ENCODE assay signal across 35 mouse cellular contexts in genomic region chr4:137502183-137502582, GRCm38 (mm10). TPM values are rescaled to one million over a fixed set of nuclear protein-coding genes. Genes with fewer than 3 reads are reported as not detected.
DNase-seq lines count a peak whose midpoint lies in the region; ATAC-seq and TF ChIP-seq lines count a peak whose summit lies in the region.
"Had no signal": no experiment of that assay in that cellular context is flagged by ENCODE, and none has a peak within 500 bp of the region (broad histone marks: within the 10 kb centered on the region; RNA-seq: fewer than 3 reads in every experiment).

No protein-coding gene starts in this region.

- TF ChIP-seq POLR2A in heart, adult 2 months (IDR thresholded peaks at IDR 0.05; ENCODE audit: insufficient read depth, low read depth, low read length), result no peak

- H3K4me1 ChIP-seq in heart, adult 2 months (ENCODE audit: control insufficient read depth, insufficient read depth, low read length), result peaks cover 52% of the 10 kb centered on the region
- peaks cover 59% of the 10 kb centered on the region for H3K4me1 ChIP-seq in heart, postnatal 0 days (ENCODE audit: control insufficient read depth, insufficient read depth)
- H3K4me1 ChIP-seq in limb, embryonic 15.5 days, result peaks cover 61% of the 10 kb centered on the region
- H3K4me1 ChIP-seq in intestine, embryonic 16.5 days (ENCODE audit: control insufficient read depth, insufficient read depth, low read length), result peaks cover 39% of the 10 kb centered on the region
- H3K4me1 ChIP-seq: midbrain, embryonic 15.5 days had no signal

- no peak for TF ChIP-seq EP300 in heart, adult 2 months (IDR thresholded peaks at IDR 0.05; ENCODE audit: insufficient read depth, low read depth, low read length)
- no peak for TF ChIP-seq EP300 in heart, postnatal 0 days (IDR thresholded peaks at IDR 0.05; ENCODE audit: low read depth)

- intact Hi-C loops in heart, adult 2 months (cut with DNase I), result loop anchor here (2.0 kb wide), 1 partner anchor 23 kb away; no protein-coding TSS in a partner anchor
- intact Hi-C loops in heart, postnatal 36 days (cut with DNase I), result loop anchor here (5.0 kb wide), 2 partner anchors 35 to 55 kb away; partner anchors contain the start of gene Hspg2
- intact Hi-C loops in heart, postnatal 25 days (cut with DNase I), result loop anchor here (5.0 kb wide), 1 partner anchor 55 kb away; no protein-coding TSS in a partner anchor

- WGBS in heart, adult 2 months, result 72% methylated on average over 10 of the region's 10 CpGs
- 78% methylated on average over 10 of the region's 10 CpGs for WGBS in heart, postnatal 0 days
- WGBS in limb, embryonic 15.5 days, result 90% methylated on average over 10 of the region's 10 CpGs
- 86% methylated on average over 10 of the region's 10 CpGs for WGBS in intestine, embryonic 16.5 days

- no peak overlapping the region for H3K4me2 ChIP-seq in heart, postnatal 0 days (ENCODE audit: low read depth, low read length)
- H3K4me2 ChIP-seq in limb, embryonic 15.5 days, result no peak overlapping the region
- no peak overlapping the region for H3K4me2 ChIP-seq in intestine, embryonic 16.5 days (ENCODE audit: low read depth, low read length)
- H3K4me2 ChIP-seq: hindbrain, embryonic 12.5 days; intestine, embryonic 15.5 days; liver, embryonic 15.5 days; lung, embryonic 14.5 days; midbrain, embryonic 15.5 days; neural tube, embryonic 15.5 days; stomach, embryonic 15.5 days had no signal

- H3K27me3 ChIP-seq in heart, adult 2 months (ENCODE audit: control insufficient read depth, insufficient read depth, low read length), result no peaks in the 10 kb centered on the region
- no peaks in the 10 kb centered on the region for H3K27me3 ChIP-seq in heart, postnatal 0 days (ENCODE audit: control insufficient read depth, insufficient read depth, low read length)
- H3K27me3 ChIP-seq in limb, embryonic 15.5 days, result no peaks in the 10 kb centered on the region
- H3K27me3 ChIP-seq in intestine, embryonic 16.5 days (replicated peaks; ENCODE audit: control insufficient read depth, insufficient read depth, low read length), result no peaks in the 10 kb centered on the region
- H3K27me3 ChIP-seq: hindbrain, embryonic 12.5 days; intestine, embryonic 15.5 days; liver, embryonic 15.5 days; midbrain, embryonic 15.5 days; neural tube, embryonic 15.5 days; stomach, embryonic 15.5 days had no signal

- no peaks in the 10 kb centered on the region for H3K9me3 ChIP-seq in heart, postnatal 0 days (replicated peaks; ENCODE audit: control insufficient read depth, low read length)
- H3K9me3 ChIP-seq in limb, embryonic 15.5 days, result no peaks in the 10 kb centered on the region
- H3K9me3 ChIP-seq in intestine, embryonic 16.5 days (ENCODE audit: control insufficient read depth, low read length), result no peaks in the 10 kb centered on the region
- H3K9me3 ChIP-seq: heart, embryonic 10.5 days; hindbrain, embryonic 12.5 days; intestine, embryonic 15.5 days; liver, embryonic 15.5 days; midbrain, embryonic 10.5 days; midbrain, embryonic 15.5 days; neural tube, embryonic 15.5 days; stomach, embryonic 15.5 days had no signal

- peak overlapping the region; percentile 33 for H3K27ac ChIP-seq in heart, adult 2 months
- H3K27ac ChIP-seq in heart, postnatal 0 days (ENCODE audit: low read depth), result 0 out of 2 replicates have a peak overlapping the region, but pooled peaks have one; percentile 43
- peak overlapping the region; percentile 77; the same call in 1 of the 2 replicates for H3K27ac ChIP-seq in limb, embryonic 15.5 days
- no peak overlapping the region; the same call in 1 of the 2 replicates for H3K27ac ChIP-seq in intestine, embryonic 16.5 days (ENCODE audit: low read length)
- H3K27ac ChIP-seq: hindbrain, embryonic 12.5 days; hindbrain, postnatal 0 days; intestine, embryonic 15.5 days; kidney, postnatal 0 days; liver, embryonic 15.5 days; midbrain, embryonic 10.5 days; midbrain, embryonic 15.5 days; neural tube, embryonic 15.5 days; stomach, embryonic 15.5 days had no signal

- no peak overlapping the region for H3K9ac ChIP-seq in heart, adult 2 months (ENCODE audit: low read depth, low read length)
- H3K9ac ChIP-seq in heart, postnatal 0 days (replicated peaks; ENCODE audit: low read depth, low read length), result no peak overlapping the region
- H3K9ac ChIP-seq in limb, embryonic 15.5 days, result no peak overlapping the region
- no peak overlapping the region for H3K9ac ChIP-seq in intestine, embryonic 16.5 days (ENCODE audit: low read depth, low read length)
- H3K9ac ChIP-seq: hindbrain, embryonic 12.5 days; intestine, embryonic 15.5 days; liver, embryonic 15.5 days; lung, embryonic 14.5 days; midbrain, embryonic 15.5 days; neural tube, embryonic 15.5 days; stomach, embryonic 15.5 days had no signal

- ATAC-seq in heart, postnatal 0 days (ENCODE audit: insufficient read depth, low read depth), result no peak
- ATAC-seq in limb, embryonic 15.5 days (ENCODE audit: insufficient number of reproducible peaks, low FRiP score, low TSS enrichment, low read depth), result no peak
- ATAC-seq in intestine, embryonic 16.5 days, result no peak
- ATAC-seq: forebrain, embryonic 16.5 days; hindbrain, postnatal 0 days; intestine, embryonic 15.5 days; midbrain, embryonic 15.5 days had no signal

- peaks cover 8% of the 10 kb centered on the region for H3K36me3 ChIP-seq in heart, adult 2 months (ENCODE audit: control insufficient read depth, insufficient read depth, low read length)
- H3K36me3 ChIP-seq in heart, postnatal 0 days (replicated peaks; ENCODE audit: control insufficient read depth, insufficient read depth, low read length), result peaks cover 56% of the 10 kb centered on the region
- H3K36me3 ChIP-seq in limb, embryonic 15.5 days, result peaks cover 55% of the 10 kb centered on the region
- H3K36me3 ChIP-seq in intestine, embryonic 16.5 days (ENCODE audit: control insufficient read depth, insufficient read depth, low read length), result peaks cover 9% of the 10 kb centered on the region; the same call in 1 of the 2 replicates
- H3K36me3 ChIP-seq: hindbrain, embryonic 12.5 days; liver, embryonic 15.5 days; midbrain, embryonic 15.5 days; neural tube, embryonic 15.5 days had no signal

- no peak for DNase-seq in heart, adult 2 months
- DNase-seq in heart, postnatal 36 days, result no peak
- DNase-seq in heart, postnatal 0 days (ENCODE audit: low spot score), result no peak
- no peak for DNase-seq in heart, postnatal 25 days (ENCODE audit: low spot score)
- DNase-seq in B cell, adult 2 months, result peak; percentile 40 to 55
- DNase-seq: cerebellum, adult 2 months; cerebellum, postnatal 14 days; gastrocnemius, postnatal 10 days; kidney, adult 8-10 months; left cerebral cortex, postnatal 4 days; lung, embryonic 14.5 days; retina, postnatal 1 day; right cerebral cortex, postnatal 14 days had no signal

- no peak overlapping the region for H3K4me3 ChIP-seq in heart, adult 2 months
- H3K4me3 ChIP-seq in heart, postnatal 0 days (ENCODE audit: low read depth, low read length), result no peak overlapping the region
- H3K4me3 ChIP-seq in limb, embryonic 15.5 days, result no peak overlapping the region
- no peak overlapping the region for H3K4me3 ChIP-seq in intestine, embryonic 16.5 days (ENCODE audit: low read length)
- H3K4me3 ChIP-seq: erythroblast, embryonic 14.5 days; heart, embryonic 10.5 days; hindbrain, embryonic 12.5 days; intestine, embryonic 15.5 days; liver, embryonic 15.5 days; midbrain, embryonic 10.5 days; midbrain, embryonic 15.5 days; neural tube, embryonic 15.5 days; stomach, embryonic 15.5 days had no signal

- peaks cover 6% of the 10 kb centered on the region for H3K79me2 ChIP-seq in heart, adult 2 months (replicated peaks; ENCODE audit: control insufficient read depth, insufficient read depth, low read length)

- TF ChIP-seq CTCF in heart, adult 2 months (IDR thresholded peaks at IDR 0.05), result no peak
- TF ChIP-seq CTCF in heart, postnatal 0 days (IDR thresholded peaks at IDR 0.05; ENCODE audit: low read depth), result no peak

RNA-seq across cellular contexts. Expression of gene Hspg2, which starts 33.6 kb away (rescaled TPM):
- 100 to 1,000 TPM; 174 to 190 TPM for total RNA-seq in heart, adult 2 months (2021)
- polyA plus RNA-seq in heart, adult 2 months (2012; rRNA removed), result 86.7 and 114 TPM in 2 replicates
- 100 to 1,000 TPM; 240 to 255 TPM for total RNA-seq in heart, postnatal 36 days (2021)
- total RNA-seq in heart, postnatal 0 days (2014; rRNA removed; ENCODE audit: low replicate concordance), result 473 and 516 TPM in 2 replicates
- 41.2 and 42.4 TPM in 2 replicates for polyA plus RNA-seq in heart, postnatal 0 days (2015; fragmentation: Nextera tagmentation; extraction: Ambion mirVana)
- 100 to 1,000 TPM; 249 to 297 TPM for total RNA-seq in heart, postnatal 25 days (2021)
- 40.6 and 44.5 TPM in 2 replicates for polyA plus RNA-seq in limb, embryonic 15.5 days (2015; fragmentation: Nextera tagmentation; extraction: Ambion mirVana)
- 24.5 TPM in 2 replicates for polyA plus RNA-seq in intestine, embryonic 16.5 days (2015; fragmentation: Nextera tagmentation; extraction: Ambion mirVana)
- total RNA-seq: megakaryocyte progenitor cell, adult 5-6 weeks had no signal

RNA-seq across cellular contexts. Expression of gene 1700013G24Rik, which starts 49.1 kb away (rescaled TPM):
- not detected for total RNA-seq in heart, adult 2 months (2021)
- 0.38 and 0.57 TPM in 2 replicates for polyA plus RNA-seq in heart, adult 2 months (2012; rRNA removed)
- total RNA-seq in heart, postnatal 36 days (2021), result not detected
- not detected in 2 replicates for total RNA-seq in heart, postnatal 0 days (2014; rRNA removed; ENCODE audit: low replicate concordance)
- not detected in 2 replicates for polyA plus RNA-seq in heart, postnatal 0 days (2015; fragmentation: Nextera tagmentation; extraction: Ambion mirVana)
- not detected for total RNA-seq in heart, postnatal 25 days (2021)
- 0.23 and 0.40 TPM in 2 replicates for polyA plus RNA-seq in limb, embryonic 15.5 days (2015; fragmentation: Nextera tagmentation; extraction: Ambion mirVana)
- not detected in 2 replicates for polyA plus RNA-seq in intestine, embryonic 16.5 days (2015; fragmentation: Nextera tagmentation; extraction: Ambion mirVana)
- total RNA-seq: adrenal gland, postnatal 14 days; gastrocnemius, postnatal 10 days; hindbrain, postnatal 0 days; layer of hippocampus, adult 8-10 months; layer of hippocampus, postnatal 25 days; left cerebral cortex, adult 8-10 months; left cerebral cortex, postnatal 4 days; liver, adult 2 months; megakaryocyte progenitor cell, adult 5-6 weeks had no signal
- polyA plus RNA-seq: cerebellum, adult 2 months; cortical plate, adult 2 months; erythroblast, embryonic 14.5 days; forebrain, embryonic 11.5 days; forebrain, embryonic 16.5 days; heart, embryonic 10.5 days; hindbrain, embryonic 12.5 days; hindbrain, postnatal 0 days; intestine, embryonic 15.5 days; kidney, postnatal 0 days; liver, adult 2 months; liver, embryonic 15.5 days; lung, embryonic 14.5 days; midbrain, embryonic 10.5 days; midbrain, embryonic 15.5 days; neural tube, embryonic 15.5 days; stomach, embryonic 15.5 days had no signal

Comparison
In these comparisons a context has a peak if more than half of its experiments do, and no peak if none do; other contexts are left out.
1. DNase-seq: peak in B cell, adult 2 months (2 of 2); none in heart, adult 2 months (0 of 2), heart, postnatal 36 days (0 of 2), heart, postnatal 0 days (single experiment) and heart, postnatal 25 days (single experiment).